Mouse (Mus musculus) MEL (cell line): ENCODE results near the gene Tmem132d. TPM values are rescaled to one million over a fixed set of nuclear protein-coding genes. Genes with fewer than 3 reads are reported as not detected.

Source experiments
- DNase-seq: peaks from one replicate; pipeline ENCODE4 v3.0.0; 2011; ENCODE audit warnings: low read depth, low spot score
- H3K27ac ChIP-seq: 2 replicates; pipeline ENCODE4 v1.5.1; 2012; ENCODE audit warnings: low read depth, mild to moderate bottlenecking, control low read depth, low read length, moderate library complexity; ENCODE audit not compliant: control insufficient read depth
- H3K27me3 ChIP-seq, 2 experiments: fragments of 150-350 bp in 1 of 2; sonication (generic) in 1 of 2; 2 replicates each; pipeline ENCODE4 v1.6.1; 2012; ENCODE audit warnings: low read length in 2 of 2, mild to moderate bottlenecking in 2 of 2, improper control_type of control experiment in 1 of 2, moderate library complexity in 1 of 2; ENCODE audit not compliant: insufficient read depth in 2 of 2, control insufficient read depth in 1 of 2
- H3K36me3 ChIP-seq, 2 experiments: 2 replicates each; pipeline ENCODE4 v1.6.1; 2012 to 2014; ENCODE audit warnings: low read length in 2 of 2, improper control_type of control experiment in 1 of 2, inconsistent platforms in 1 of 2, mild to moderate bottlenecking in 1 of 2; ENCODE audit not compliant: insufficient read depth in 2 of 2, control insufficient read depth in 1 of 2
- H3K4me1 ChIP-seq, 2 experiments: fragments of 150-350 bp in 1 of 2; sonication (generic) in 1 of 2; 2 replicates each; pipeline ENCODE4 v1.6.1; 2012; ENCODE audit warnings: low read length in 2 of 2, improper control_type of control experiment in 1 of 2, mild to moderate bottlenecking in 1 of 2; ENCODE audit not compliant: insufficient read depth in 2 of 2, control insufficient read depth in 1 of 2
- H3K4me3 ChIP-seq, 2 experiments: fragments of 150-350 bp in 1 of 2; sonication (generic) in 1 of 2; 2 replicates each; pipeline ENCODE4 v1.5.1; 2012; ENCODE audit warnings: low read depth in 2 of 2, low read length in 2 of 2, mild to moderate bottlenecking in 2 of 2, moderate library complexity in 2 of 2, control low read depth in 1 of 2, improper control_type of control experiment in 1 of 2; ENCODE audit not compliant: control insufficient read depth in 1 of 2, insufficient read depth in 1 of 2
- H3K79me2 ChIP-seq: 2 replicates; pipeline ENCODE4 v1.6.1; 2012; ENCODE audit warnings: mild to moderate bottlenecking, low read length, moderate library complexity; ENCODE audit not compliant: control insufficient read depth, poor library complexity, insufficient read depth
- H3K9ac ChIP-seq: 2 replicates; pipeline ENCODE4 v1.6.1; 2012; ENCODE audit warnings: low read depth, mild to moderate bottlenecking, control low read depth, low read length, moderate library complexity; ENCODE audit not compliant: control insufficient read depth, poor library complexity, severe bottlenecking
- H3K9me3 ChIP-seq: fragments of 150-350 bp; sonication (generic); replicated peaks from 2 replicates; pipeline ENCODE4 v1.6.1; 2012; ENCODE audit warnings: mild to moderate bottlenecking, low read length, improper control_type of control experiment, moderate library complexity; ENCODE audit not compliant: insufficient read depth
- CHD1 ChIP-seq: IDR thresholded peaks from 2 replicates; pipeline ENCODE4 v1.6.1; 2012; ENCODE audit warnings: low read depth, mild to moderate bottlenecking, inconsistent platforms, low read length, improper control_type of control experiment
- E2F4 ChIP-seq: IDR thresholded peaks from 2 replicates; pipeline ENCODE4 v1.6.1; 2011; ENCODE audit warnings: low read depth, low read length, improper control_type of control experiment, borderline replicate concordance
- ELF1 ChIP-seq: IDR thresholded peaks from 2 replicates; pipeline ENCODE4 v1.6.1; 2014; ENCODE audit warnings: low read depth, mild to moderate bottlenecking, inconsistent platforms, low read length, improper control_type of control experiment, moderate library complexity
- ETS1 ChIP-seq: IDR thresholded peaks from 2 replicates; pipeline ENCODE4 v1.6.1; 2012; ENCODE audit warnings: low read depth, mild to moderate bottlenecking, inconsistent platforms, low read length, improper control_type of control experiment, moderate library complexity
- GABPA ChIP-seq: IDR thresholded peaks from 2 replicates; pipeline ENCODE4 v1.6.1; 2012; ENCODE audit warnings: low read depth, mild to moderate bottlenecking, inconsistent platforms, low read length, improper control_type of control experiment, moderate library complexity
- GATA1 ChIP-seq: IDR thresholded peaks from 2 replicates; pipeline ENCODE4 v1.6.1; 2011; ENCODE audit warnings: low read depth, low read length, improper control_type of control experiment
- HCFC1 ChIP-seq: IDR thresholded peaks from 2 replicates; pipeline ENCODE4 v1.6.1; 2012; ENCODE audit warnings: low read depth, mild to moderate bottlenecking, inconsistent platforms, low read length, improper control_type of control experiment, moderate library complexity
- MXI1 ChIP-seq: IDR thresholded peaks from 2 replicates; pipeline ENCODE4 v1.6.1; 2011; ENCODE audit warnings: mild to moderate bottlenecking, low read depth, low read length, improper control_type of control experiment
- MYB ChIP-seq: IDR thresholded peaks from 2 replicates; pipeline ENCODE4 v1.6.1; 2011; ENCODE audit warnings: mild to moderate bottlenecking, low read depth, low read length, improper control_type of control experiment
- NELFE ChIP-seq: IDR thresholded peaks from 2 replicates; pipeline ENCODE4 v1.6.1; 2011; ENCODE audit warnings: low read depth, low read length, improper control_type of control experiment
- NRF1 ChIP-seq: IDR thresholded peaks from 2 replicates; pipeline ENCODE4 v1.6.1; 2014; ENCODE audit warnings: low read depth, mild to moderate bottlenecking, inconsistent platforms, low read length, improper control_type of control experiment, moderate library complexity; ENCODE audit not compliant: poor library complexity, insufficient read depth, severe bottlenecking
- POLR2A ChIP-seq, 2 experiments: IDR thresholded peaks; 2 replicates each; pipeline ENCODE4 v1.6.1; 2011 to 2012; ENCODE audit warnings: low read length in 2 of 2, mild to moderate bottlenecking in 2 of 2, control low read depth in 1 of 2, improper control_type of control experiment in 1 of 2, low read depth in 1 of 2, moderate library complexity in 1 of 2; ENCODE audit not compliant: control insufficient read depth in 1 of 2, insufficient read depth in 1 of 2, poor library complexity in 1 of 2
- POLR2AphosphoS2 ChIP-seq: IDR thresholded peaks from 2 replicates; pipeline ENCODE4 v1.6.1; 2011; ENCODE audit warnings: low read length, improper control_type of control experiment
- POLR2AphosphoS5 ChIP-seq: IDR thresholded peaks from 2 replicates; pipeline ENCODE4 v1.6.1; 2012; ENCODE audit warnings: low read depth, borderline replicate concordance, mild to moderate bottlenecking, inconsistent platforms, low read length, moderate library complexity, mixed read lengths
- TAL1 ChIP-seq: IDR thresholded peaks from 2 replicates; pipeline ENCODE4 v1.6.1; 2012; ENCODE audit warnings: mild to moderate bottlenecking, inconsistent platforms, low read length, moderate library complexity, mixed read lengths
- UBTF ChIP-seq: IDR thresholded peaks from 2 replicates; pipeline ENCODE4 v1.6.1; 2012; ENCODE audit warnings: low read depth, mild to moderate bottlenecking, inconsistent platforms, low read length, improper control_type of control experiment, moderate library complexity, borderline replicate concordance; ENCODE audit not compliant: insufficient read depth
- USF2 ChIP-seq, 2 experiments: IDR thresholded peaks; 2 replicates each; pipeline ENCODE4 v1.6.1; 2011 to 2012; ENCODE audit warnings: improper control_type of control experiment in 2 of 2, low read length in 2 of 2, borderline replicate concordance in 1 of 2, inconsistent platforms in 1 of 2, low read depth in 1 of 2, mild to moderate bottlenecking in 1 of 2; ENCODE audit not compliant: insufficient read depth in 1 of 2
- polyA plus RNA-seq, 2 experiments: library from polyadenylated mRNA; stranded (reverse) in 1 of 2; unstranded in 1 of 2; fragments of >175 nt in 1 of 2; fragments of >200 nt in 1 of 2; gene quantifications; 2 replicates each; pipeline versions ENCODE4 v1.2.1 to v1.2.4; 2012; ENCODE audit warnings: low replicate concordance in 2 of 2, low read depth in 1 of 2; ENCODE audit not compliant: insufficient read length in 2 of 2, insufficient read depth in 1 of 2, missing spikeins in 1 of 2
- total RNA-seq: library from RNA; depleted of rRNA; stranded (reverse); fragments of 300-350 nt; gene quantifications from 2 replicates; pipeline ENCODE4 v1.2.3, GENCODE M21; 2012

The Tmem132d gene
- total and polyA plus RNA-seq, 3 experiments, result not detected

- no peak overlapping the region for H3K27ac ChIP-seq
- no peaks in the 10 kb centered on the region for H3K27me3 ChIP-seq
- no peaks in the 10 kb centered on the region for H3K9me3 ChIP-seq
- no peaks in the 10 kb centered on the region for H3K79me2 ChIP-seq
- H3K4me1 ChIP-seq, result no peaks in the 10 kb centered on the region
- DNase-seq, result no peak
- no peak overlapping the region for H3K4me3 ChIP-seq
- no peak for TF ChIP-seq NRF1
- no peak overlapping the region for H3K9ac ChIP-seq
- H3K36me3 ChIP-seq, result no peaks in the 10 kb centered on the region
Measured at GRCm38 (mm10) chr5:127929687-127930086, 503.2 kb downstream of the Tmem132d start.

GRCm38 (mm10) chr5:127926686-127927085 is 506.2 kb downstream of the Tmem132d start:
- H3K9me3 ChIP-seq, result no peaks in the 10 kb centered on the region
- H3K9ac ChIP-seq, result no peak overlapping the region
- H3K27me3 ChIP-seq, result no peaks in the 10 kb centered on the region
- H3K36me3 ChIP-seq, result no peaks in the 10 kb centered on the region
- TF ChIP-seq E2F4 (no peak), GABPA (no peak), MXI1 (no peak), NELFE (no peak), ETS1 (no peak), POLR2A (IDR thresholded peaks at IDR 0.05; ENCODE audit: control insufficient read depth in 1 of 2, insufficient read depth in 1 of 2, low read depth in 1 of 2, low read length in 2 of 2, poor library complexity in 1 of 2) (no peak), POLR2AphosphoS2 (no peak), CHD1 (no peak), POLR2AphosphoS5 (no peak), UBTF (no peak), TAL1 (no peak), USF2 (IDR thresholded peaks at IDR 0.05; ENCODE audit: borderline replicate concordance in 1 of 2, insufficient read depth in 1 of 2, low read depth in 1 of 2, low read length in 2 of 2) (no peak), NRF1 (no peak), ELF1 (no peak), GATA1 (no peak), MYB (no peak), HCFC1 (no peak)
- H3K4me1 ChIP-seq, result no peaks in the 10 kb centered on the region
- no peak for DNase-seq
- H3K27ac ChIP-seq, result no peak overlapping the region
- H3K4me3 ChIP-seq, result no peak overlapping the region
- no peaks in the 10 kb centered on the region for H3K79me2 ChIP-seq
